Mouse (Mus musculus) erythroid progenitor cell, adult 5-6 weeks (primary cell): Measurements from ENCODE around the gene Maneal. TPM values are rescaled to one million over a fixed set of nuclear protein-coding genes. Genes with fewer than 3 reads are reported as not detected.

Experiments
- total RNA-seq, 2 experiments: library from RNA; stranded (forward) in 1 of 2; stranded (reverse) in 1 of 2; fragments of 150-400 nt in 1 of 2; fragments of 186-747, 209-891 nt in 1 of 2; gene quantifications; 2 replicates each; pipeline versions ENCODE4 v1.2.3 to v1.2.4; 2015 to 2017; ENCODE audit warnings: low replicate concordance in 2 of 2

Gene Maneal
- total RNA-seq, 2 experiments from 2014 or later = not detected

Other genes with a start within 250 kb of the Maneal start
- gene Pou3f1, start 205.4 kb downstream of the Maneal start, total RNA-seq (2015; ENCODE audit: low replicate concordance) = not detected in 2 replicates
- not detected in 2 replicates for gene Pou3f1, start 205.4 kb downstream of the Maneal start, total RNA-seq (2017; ENCODE audit: low replicate concordance)
- 10.5 and 24.7 TPM in 2 replicates for gene Utp11, start 168.6 kb downstream of the Maneal start, total RNA-seq (2015; ENCODE audit: low replicate concordance)
- gene Utp11, start 168.6 kb downstream of the Maneal start, total RNA-seq (2017; ENCODE audit: low replicate concordance) = 9.0 and 11.4 TPM in 2 replicates
- gene Fhl3, start 161.5 kb downstream of the Maneal start, total RNA-seq (2015; ENCODE audit: low replicate concordance) = 4.0 TPM in 1 of 2 replicates, not detected in the other
- 0.64 TPM in 1 of 2 replicates, not detected in the other for gene Fhl3, start 161.5 kb downstream of the Maneal start, total RNA-seq (2017; ENCODE audit: low replicate concordance)
- gene Sf3a3, start 147.4 kb downstream of the Maneal start, total RNA-seq (2015; ENCODE audit: low replicate concordance) = 21.3 and 37.7 TPM in 2 replicates
- gene Sf3a3, start 147.4 kb downstream of the Maneal start, total RNA-seq (2017; ENCODE audit: low replicate concordance) = 43.6 and 54.1 TPM in 2 replicates
- gene Inpp5b, start 120.3 kb downstream of the Maneal start, total RNA-seq (2015; ENCODE audit: low replicate concordance) = 49.9 and 84.0 TPM in 2 replicates
- gene Inpp5b, start 120.3 kb downstream of the Maneal start, total RNA-seq (2017; ENCODE audit: low replicate concordance) = 40.2 and 70.5 TPM in 2 replicates
- gene Mtf1, start 60.1 kb downstream of the Maneal start, total RNA-seq (2015; ENCODE audit: low replicate concordance) = 8.6 and 21.4 TPM in 2 replicates
- gene Mtf1, start 60.1 kb downstream of the Maneal start, total RNA-seq (2017; ENCODE audit: low replicate concordance) = 7.0 and 25.2 TPM in 2 replicates
- gene Yrdc, start 11.5 kb downstream of the Maneal start, total RNA-seq (2015; ENCODE audit: low replicate concordance) = 4.2 and 46.1 TPM in 2 replicates
- 13.9 and 19.4 TPM in 2 replicates for gene Yrdc, start 11.5 kb downstream of the Maneal start, total RNA-seq (2017; ENCODE audit: low replicate concordance)
- 2.9 and 4.2 TPM in 2 replicates for gene 1110065P20Rik, start 11.0 kb downstream of the Maneal start, total RNA-seq (2015; ENCODE audit: low replicate concordance)
- gene 1110065P20Rik, start 11.0 kb downstream of the Maneal start, total RNA-seq (2017; ENCODE audit: low replicate concordance) = 1.2 TPM in 1 of 2 replicates, not detected in the other
- gene Epha10, start 18.7 kb upstream of the Maneal start, total RNA-seq (2015; ENCODE audit: low replicate concordance) = not detected in 2 replicates
- 0.13 TPM in 1 of 2 replicates, not detected in the other for gene Epha10, start 18.7 kb upstream of the Maneal start, total RNA-seq (2017; ENCODE audit: low replicate concordance)
- gene 9930104L06Rik, start 74.9 kb upstream of the Maneal start, total RNA-seq (2015; ENCODE audit: low replicate concordance) = 1.7 and 4.0 TPM in 2 replicates
- gene 9930104L06Rik, start 74.9 kb upstream of the Maneal start, total RNA-seq (2017; ENCODE audit: low replicate concordance) = 12.2 and 15.8 TPM in 2 replicates
- gene Cdca8, start 77.1 kb upstream of the Maneal start, total RNA-seq (2015; ENCODE audit: low replicate concordance) = 272 and 278 TPM in 2 replicates
- gene Cdca8, start 77.1 kb upstream of the Maneal start, total RNA-seq (2017; ENCODE audit: low replicate concordance) = 294 and 381 TPM in 2 replicates
- 0.72 TPM in 1 of 2 replicates, not detected in the other for gene Rspo1, start 124.3 kb upstream of the Maneal start, total RNA-seq (2015; ENCODE audit: low replicate concordance)
- not detected in 2 replicates for gene Rspo1, start 124.3 kb upstream of the Maneal start, total RNA-seq (2017; ENCODE audit: low replicate concordance)
- 12.3 and 25.6 TPM in 2 replicates for gene Gnl2, start 154.4 kb upstream of the Maneal start, total RNA-seq (2015; ENCODE audit: low replicate concordance)
- gene Gnl2, start 154.4 kb upstream of the Maneal start, total RNA-seq (2017; ENCODE audit: low replicate concordance) = 34.7 and 36.3 TPM in 2 replicates
- not detected in 2 replicates for gene Dnali1, start 203.5 kb upstream of the Maneal start, total RNA-seq (2015; ENCODE audit: low replicate concordance)
- not detected in 2 replicates for gene Dnali1, start 203.5 kb upstream of the Maneal start, total RNA-seq (2017; ENCODE audit: low replicate concordance)
- gene Snip1, start 204.5 kb upstream of the Maneal start, total RNA-seq (2015; ENCODE audit: low replicate concordance) = 14.8 and 36.5 TPM in 2 replicates
- gene Snip1, start 204.5 kb upstream of the Maneal start, total RNA-seq (2017; ENCODE audit: low replicate concordance) = 19.6 and 21.6 TPM in 2 replicates
- gene Meaf6, start 223.0 kb upstream of the Maneal start, total RNA-seq (2015; ENCODE audit: low replicate concordance) = 27.0 and 66.7 TPM in 2 replicates
- gene Meaf6, start 223.0 kb upstream of the Maneal start, total RNA-seq (2017; ENCODE audit: low replicate concordance) = 25.7 and 37.1 TPM in 2 replicates